Comparison of ENCODE assay signal across 9 mouse cellular contexts in the genomic region with DNA sequence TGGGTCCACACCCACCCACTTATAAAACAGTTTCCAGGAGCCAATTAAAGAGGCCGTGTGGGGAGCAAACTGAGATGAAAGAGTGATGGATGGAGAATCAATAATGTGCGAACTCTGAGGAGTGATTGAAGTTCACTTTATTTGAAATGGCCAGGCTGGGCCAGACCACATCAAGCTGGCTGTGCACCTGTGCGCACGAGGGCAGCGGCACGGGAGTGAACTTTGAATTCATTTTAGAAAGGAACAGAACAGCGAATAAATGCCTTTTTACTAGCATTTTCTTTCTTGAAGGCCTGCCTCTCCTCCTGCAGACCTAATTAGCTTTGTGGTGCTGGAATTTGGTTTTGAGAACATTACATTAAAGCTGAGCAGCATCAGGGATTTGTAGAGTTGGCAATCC.
DNase-seq lines count a peak whose midpoint lies in the region; ATAC-seq and TF ChIP-seq lines count a peak whose summit lies in the region.
"Had no signal": no experiment of that assay in that cellular context is flagged by ENCODE, and none has a peak within 500 bp of the region (broad histone marks: within the 10 kb centered on the region; RNA-seq: fewer than 3 reads in every experiment).

No protein-coding gene starts in this region.

- ATAC-seq in heart, embryonic 16.5 days (replicated peaks; ENCODE audit: extremely low read depth, insufficient read depth, low FRiP score), result no peak
- ATAC-seq in midbrain, postnatal 0 days (ENCODE audit: low FRiP score), result no peak

- H3K27ac ChIP-seq in heart, embryonic 16.5 days (ENCODE audit: low read length), result peak overlapping the region; percentile 88
- H3K27ac ChIP-seq in embryonic fibroblast, embryonic 13.5 days (ENCODE audit: insufficient read depth, low read length), result peak overlapping the region; percentile 54
- peak overlapping the region; percentile 92 for H3K27ac ChIP-seq in kidney, adult 2 months (ENCODE audit: insufficient read depth, low read depth, low read length)
- 0 out of 2 replicates have a peak overlapping the region, but pooled peaks have one; percentile 19 for H3K27ac ChIP-seq in midbrain, postnatal 0 days (ENCODE audit: low read depth, low read length)

- H3K36me3 ChIP-seq in heart, embryonic 16.5 days (ENCODE audit: control insufficient read depth, insufficient read depth), result no peaks in the 10 kb centered on the region
- H3K36me3 ChIP-seq in kidney, adult 2 months (ENCODE audit: control insufficient read depth, insufficient read depth, low read length), result no peaks in the 10 kb centered on the region
- no peaks in the 10 kb centered on the region for H3K36me3 ChIP-seq in midbrain, postnatal 0 days (ENCODE audit: insufficient read depth, low read length)

- peak overlapping the region; percentile 47 for H3K4me2 ChIP-seq in heart, embryonic 16.5 days (ENCODE audit: low read depth, low read length)
- no peak overlapping the region for H3K4me2 ChIP-seq in midbrain, postnatal 0 days (ENCODE audit: low read depth, low read length, poor library complexity, severe bottlenecking)

- no peak for DNase-seq in heart, adult 11 months
- DNase-seq in kidney, adult 2 months, result peak; percentile 86
- DNase-seq in midbrain, postnatal 0 days (ENCODE audit: low spot score), result no peak
- DNase-seq in thymus, postnatal 0 days (ENCODE audit: low spot score), result no peak
- DNase-seq in thymus, postnatal 14 days, result no peak
- DNase-seq in gastrocnemius, postnatal 4 days (ENCODE audit: low spot score in 2 of 2), result no peak
- DNase-seq: adrenal gland, postnatal 25 days had no signal

- H3K9ac ChIP-seq in heart, embryonic 16.5 days (ENCODE audit: low read length), result peak overlapping the region; percentile 66
- no peak overlapping the region for H3K9ac ChIP-seq in midbrain, postnatal 0 days (replicated peaks; ENCODE audit: low read length, poor library complexity, severe bottlenecking)

- no peak for TF ChIP-seq POLR2A in embryonic fibroblast, embryonic 13.5 days (IDR thresholded peaks at IDR 0.05; ENCODE audit: low read depth, low read length)
- TF ChIP-seq POLR2A in kidney, adult 2 months (IDR thresholded peaks at IDR 0.05; ENCODE audit: low read depth, low read length), result no peak

- no peak for TF ChIP-seq CTCF in embryonic fibroblast, embryonic 13.5 days (IDR thresholded peaks at IDR 0.05; ENCODE audit: borderline replicate concordance, insufficient read depth, low read length)
- no peak for TF ChIP-seq CTCF in kidney, adult 2 months (conservative IDR thresholded peaks at IDR 0.05; ENCODE audit: insufficient read depth, insufficient read length, low read depth, low read length)
- no peak for TF ChIP-seq CTCF in midbrain, postnatal 0 days (IDR thresholded peaks at IDR 0.05)

- no peaks in the 10 kb centered on the region for H3K9me3 ChIP-seq in heart, embryonic 16.5 days (replicated peaks; ENCODE audit: control insufficient read depth, low read length)
- H3K9me3 ChIP-seq in midbrain, postnatal 0 days (ENCODE audit: low read length), result no peaks in the 10 kb centered on the region

- WGBS in heart, embryonic 16.5 days, result 47% methylated on average over 7 of the region's 7 CpGs
- WGBS in kidney, adult 2 months, result 34% methylated on average over 7 of the region's 7 CpGs
- WGBS in midbrain, postnatal 0 days, result 46% methylated on average over 7 of the region's 7 CpGs

- H3K4me1 ChIP-seq in heart, embryonic 16.5 days (ENCODE audit: control insufficient read depth, insufficient read depth, low read length), result peaks cover 56% of the 10 kb centered on the region
- peaks cover 22% of the 10 kb centered on the region for H3K4me1 ChIP-seq in embryonic fibroblast, embryonic 13.5 days (ENCODE audit: control insufficient read depth, insufficient read depth, low read length)
- peaks cover 43% of the 10 kb centered on the region for H3K4me1 ChIP-seq in kidney, adult 2 months (ENCODE audit: control insufficient read depth, insufficient read depth, low read length)
- peaks cover 10% of the 10 kb centered on the region for H3K4me1 ChIP-seq in midbrain, postnatal 0 days (ENCODE audit: insufficient read depth, low read length)

- peak overlapping the region; percentile 17 for H3K4me3 ChIP-seq in heart, embryonic 16.5 days (ENCODE audit: low read length)
- H3K4me3 ChIP-seq in embryonic fibroblast, embryonic 13.5 days (ENCODE audit: insufficient read depth, low read length), result no peak overlapping the region
- no peak overlapping the region for H3K4me3 ChIP-seq in kidney, adult 2 months (ENCODE audit: insufficient read depth, low read depth, low read length)
- H3K4me3 ChIP-seq in midbrain, postnatal 0 days (ENCODE audit: low read depth, low read length), result no peak overlapping the region

- H3K27me3 ChIP-seq in heart, embryonic 16.5 days (ENCODE audit: control insufficient read depth, insufficient read depth, low read length), result no peaks in the 10 kb centered on the region
- H3K27me3 ChIP-seq in kidney, adult 2 months (replicated peaks; ENCODE audit: control insufficient read depth, insufficient read depth, low read length), result no peaks in the 10 kb centered on the region
- H3K27me3 ChIP-seq in midbrain, postnatal 0 days (ENCODE audit: insufficient read depth, low read length), result no peaks in the 10 kb centered on the region

Comparison
In these comparisons a context has a peak if more than half of its experiments do, and no peak if none do; other contexts are left out.
1. H3K27ac ChIP-seq: peak in every context shown above with its lines; median percentile 92 in kidney, adult 2 months; 88 in heart, embryonic 16.5 days; 54 in embryonic fibroblast, embryonic 13.5 days; 19 in midbrain, postnatal 0 days.